Mouse (Mus musculus): ENCODE measurements at regions not wholly inside any gene's neighbourhood (a gene's known extent, or its start where the extent isn't known, plus 50 kb on each side); places are given as distances from the start of the nearest gene placed in this dataset.
"Not testable (repeated sequence)": the region's sequence is repeated elsewhere in the genome, so short reads cannot be mapped to it uniquely, and the experiment has no call there.

DNA sequence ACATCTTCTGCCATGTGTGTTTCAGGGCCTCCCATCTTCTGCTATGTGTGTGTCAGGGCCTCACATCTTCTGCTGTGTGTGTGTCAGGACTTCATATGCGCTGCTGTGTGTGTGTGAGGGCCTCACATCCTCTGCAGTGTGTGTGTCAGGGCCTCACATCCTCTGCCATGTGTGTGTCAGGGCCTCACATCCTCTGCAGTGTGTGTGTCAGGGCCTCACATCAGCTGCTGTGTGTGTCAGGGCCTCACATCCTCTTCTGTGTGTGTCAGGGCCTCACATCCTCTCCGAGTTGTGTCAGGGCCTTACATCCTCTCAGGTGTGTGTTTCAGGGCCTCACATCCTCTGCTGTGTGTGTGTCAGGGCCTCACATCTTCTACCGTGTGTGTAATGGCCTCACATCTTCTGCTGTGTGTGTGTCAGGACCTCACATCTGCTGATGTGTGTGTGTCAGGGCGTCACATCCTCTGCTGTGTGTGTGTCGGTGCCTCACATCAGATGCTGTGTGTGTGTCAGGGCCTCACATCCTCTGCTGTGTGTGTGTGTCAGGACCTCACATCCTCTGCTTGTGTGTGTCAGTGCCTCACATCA is 170.5 kb downstream of the Asmt start:
- not testable (repeated sequence) for TF ChIP-seq GATA1, TAL1 (IDR thresholded peaks at IDR 0.05; ENCODE audit: low read length)
